Mouse (Mus musculus) spleen, embryonic (tissue): ENCODE results near the gene Myh9.
"Not testable (repeated sequence)": the region's sequence is repeated elsewhere in the genome, so short reads cannot be mapped to it uniquely, and the experiment has no call there.

ENCODE experiments used
- CTCF ChIA-PET: fragments of 350-600 bp; sonication (Branson Sonifier 250); formaldehyde crosslinking; loops from one replicate; lab custom pipeline; 2022; lab: Charles Lee

Gene Myh9

DNA sequence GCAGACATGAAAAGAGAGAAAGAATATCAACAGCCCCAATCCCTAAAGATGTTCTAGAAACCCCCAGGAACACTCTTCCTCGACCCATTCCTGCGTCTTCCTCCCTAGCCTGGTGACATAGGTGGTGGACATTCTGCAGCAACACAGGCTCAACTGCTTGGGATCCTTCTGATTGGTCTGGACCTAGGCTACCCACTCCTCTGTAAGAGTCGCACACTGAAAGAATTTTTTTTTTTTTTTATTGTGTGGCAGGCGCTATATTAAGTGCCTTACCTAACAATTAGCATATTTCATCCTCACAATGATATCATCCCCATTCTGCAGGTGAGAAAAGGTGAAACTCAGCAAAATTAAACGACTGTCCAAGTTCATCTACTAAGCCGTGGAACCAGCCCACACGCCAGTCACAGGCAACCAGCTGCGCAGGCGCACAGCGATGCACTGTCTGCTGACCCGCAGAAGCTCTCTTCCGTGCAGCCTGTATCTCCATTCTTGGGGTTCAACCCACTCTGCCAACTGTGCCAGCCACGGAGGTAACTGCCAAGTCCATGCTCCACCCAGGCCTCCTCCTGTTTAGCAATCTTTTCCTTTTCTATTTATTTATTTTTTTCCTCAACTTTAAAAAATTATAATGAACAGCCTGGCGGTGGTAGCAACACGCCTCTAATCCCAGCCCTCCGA is 3.1 kb upstream of the Myh9 start:
- CTCF ChIA-PET = interaction anchor here (0.6 kb wide), 1 partner anchor 620 kb away, joined by 7 read pairs; no protein-coding TSS in a partner anchor

DNA sequence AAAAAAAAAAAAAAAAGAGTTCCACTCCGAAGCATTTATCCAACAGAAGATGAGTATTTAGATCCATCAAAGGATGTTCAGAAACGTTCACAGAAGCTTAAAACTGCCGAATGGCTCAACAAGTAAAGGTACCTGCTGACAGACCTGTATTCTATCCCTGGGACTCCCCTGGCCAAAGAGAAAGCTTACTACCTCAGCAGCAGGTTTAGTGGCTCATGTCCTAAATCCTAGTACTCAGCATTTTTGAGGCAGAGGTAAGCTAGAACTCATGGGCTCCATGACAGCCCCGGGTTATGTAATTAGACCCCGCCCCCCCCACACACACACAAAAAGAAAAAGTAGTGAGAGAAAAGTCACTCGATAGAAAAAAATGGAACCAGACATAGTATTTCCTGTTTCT is 2.1 kb upstream of the Myh9 start:
- CTCF ChIA-PET = interaction anchor here (0.6 kb wide), 1 partner anchor 50 kb away, joined by 3 read pairs; no protein-coding TSS in a partner anchor

DNA sequence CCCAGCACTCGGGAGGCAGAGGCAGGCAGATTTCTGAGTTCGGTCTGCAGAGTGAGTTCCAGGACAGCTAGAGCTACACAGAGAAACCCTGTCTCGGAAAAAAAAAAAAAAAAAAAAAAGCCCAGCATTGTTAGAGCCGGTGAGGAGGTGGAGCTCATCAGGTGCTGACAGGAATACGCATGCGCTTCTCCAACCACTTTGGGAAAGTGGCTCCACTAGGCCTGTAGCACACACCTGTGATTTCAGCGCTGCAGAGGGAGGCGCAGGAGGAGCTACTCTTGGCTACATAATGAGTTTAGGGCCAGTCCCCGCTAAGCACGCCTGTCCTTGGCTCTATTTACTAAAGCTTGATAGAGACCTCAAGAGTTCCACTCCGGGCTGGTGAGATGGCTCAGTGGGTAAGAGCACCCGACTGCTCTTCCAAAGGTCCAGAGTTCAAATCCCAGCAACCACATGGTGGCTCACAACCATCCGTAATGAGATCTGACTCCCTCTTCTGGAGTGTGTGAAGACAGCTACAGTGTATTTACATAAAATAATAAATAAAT is 1.6 kb upstream of the Myh9 start:
- CTCF ChIA-PET = not testable (repeated sequence)

DNA sequence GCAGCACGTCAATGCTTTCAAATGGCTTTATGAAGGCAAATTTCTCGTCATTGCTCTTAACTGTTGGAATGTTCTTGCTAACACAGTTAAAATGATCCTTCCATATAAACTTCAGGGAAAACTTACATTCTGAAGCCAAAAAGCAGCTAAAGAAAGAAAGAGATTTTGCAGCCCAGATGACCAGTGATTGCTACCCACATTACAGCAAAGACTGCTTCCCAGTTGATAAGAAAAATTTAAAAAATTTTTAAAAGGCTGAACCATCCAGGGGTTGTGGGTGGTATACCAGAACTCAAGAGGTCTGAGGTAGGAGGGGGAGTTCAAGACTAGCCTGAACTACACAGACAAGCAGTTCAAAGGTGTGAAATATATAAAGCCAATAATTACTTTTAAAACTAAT is 1.1 kb upstream of the Myh9 start:
- CTCF ChIA-PET = interaction anchor here (0.8 kb wide), 1 partner anchor 9 kb away, joined by 6 read pairs; no protein-coding TSS in a partner anchor

DNA sequence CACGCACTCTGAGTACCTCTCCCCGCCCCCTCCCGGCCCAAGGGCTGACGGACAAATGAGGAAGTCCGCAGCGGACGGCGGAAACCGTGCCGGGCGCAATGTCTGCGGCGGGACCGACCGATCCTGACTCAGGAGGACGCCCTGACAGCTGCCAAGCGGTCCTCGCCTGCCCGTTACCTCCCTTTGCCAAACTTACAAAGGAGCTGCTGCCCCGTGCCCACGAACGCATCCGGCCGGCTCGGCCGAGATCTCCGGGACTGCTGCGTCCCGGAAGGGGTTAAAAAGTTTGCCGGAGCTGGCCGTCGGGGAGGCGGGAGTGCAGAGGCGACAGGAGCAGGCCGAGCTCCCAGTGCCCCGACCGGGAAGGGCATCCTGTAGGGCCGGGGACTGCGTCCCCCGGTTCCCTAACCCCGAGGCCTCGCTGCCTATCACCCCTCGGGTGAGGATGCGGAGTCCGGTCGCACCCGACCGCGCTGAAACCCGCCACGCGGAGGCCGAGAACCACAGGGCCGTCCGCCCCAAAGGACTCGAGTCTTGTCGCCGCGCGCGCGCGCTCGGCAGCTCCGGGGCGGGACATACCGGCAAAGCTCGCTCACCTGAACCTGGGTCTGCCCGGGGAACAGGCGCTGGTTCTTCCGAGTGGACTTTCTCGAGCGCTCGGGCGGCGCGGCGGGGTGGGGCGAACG is 471 bp downstream of the Myh9 start:
- CTCF ChIA-PET = no interaction called here

- CTCF ChIA-PET = interaction anchor here (0.5 to 0.6 kb wide), 2 partner anchors 10 to 80 kb away, joined by 3 to 10 read pairs; no protein-coding TSS in a partner anchor
Observed at GRCm38 (mm10) chr15:77840450-77841360, 1.3 kb downstream of the Myh9 start.

GRCm38 (mm10) chr15:77839529-77840286 is 2.3 kb downstream of the Myh9 start:
- CTCF ChIA-PET = interaction anchor here (0.5 to 0.6 kb wide), 2 partner anchors 11 to 79 kb away, joined by 3 to 10 read pairs; no protein-coding TSS in a partner anchor

- CTCF ChIA-PET = no interaction called here
Observed at GRCm38 (mm10) chr15:77838530-77839387, 3.2 kb downstream of the Myh9 start.

GRCm38 (mm10) chr15:77837444-77838117 is 4.4 kb downstream of the Myh9 start:
- CTCF ChIA-PET = interaction anchor here (0.6 kb wide), 1 partner anchor 15 kb away, joined by 4 read pairs; no protein-coding TSS in a partner anchor

GRCm38 (mm10) chr15:77836692-77837443 is 5.1 kb downstream of the Myh9 start:
- CTCF ChIA-PET = interaction anchor here (0.6 to 1.0 kb wide), 3 partner anchors 11 to 46 kb away, joined by 4 to 7 read pairs (median 5); no protein-coding TSS in a partner anchor

DNA sequence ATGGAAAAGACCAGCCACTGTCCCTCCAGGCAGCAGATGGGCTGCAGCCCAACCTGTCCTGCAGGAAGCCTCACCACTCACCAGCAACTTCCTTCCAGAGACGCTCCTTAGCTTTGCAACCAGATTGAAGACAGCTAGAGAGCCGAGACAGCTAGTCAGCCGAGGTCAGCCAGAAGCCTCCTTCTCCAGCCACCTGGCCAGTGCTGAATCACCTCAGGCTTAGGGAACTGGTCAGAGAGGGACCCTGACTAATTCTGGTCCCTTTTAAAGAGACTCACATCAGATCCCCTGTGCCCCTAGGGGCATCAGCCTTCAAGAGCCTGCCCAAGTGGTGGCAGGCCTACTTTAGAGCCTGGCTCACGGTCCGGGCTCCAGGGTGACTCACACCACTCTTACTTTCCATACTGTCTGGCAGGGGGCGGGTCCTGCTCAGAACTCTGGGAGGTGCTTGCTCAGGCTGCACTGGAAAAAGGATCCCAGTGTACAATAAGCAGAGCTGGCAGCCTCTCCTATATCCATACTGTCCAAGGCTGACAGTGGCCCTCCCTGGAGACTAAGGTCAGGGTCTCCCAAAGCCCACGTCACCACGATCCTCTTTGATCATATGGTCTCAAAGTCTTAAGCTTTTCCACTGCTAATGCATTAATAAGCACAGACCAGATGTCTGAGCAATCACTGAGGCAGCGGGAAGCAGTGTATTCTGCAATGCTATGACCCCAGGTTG is 5.9 kb downstream of the Myh9 start:
- CTCF ChIA-PET = interaction anchor here (0.6 to 1.0 kb wide), 3 partner anchors 10 to 45 kb away, joined by 4 to 7 read pairs (median 5); no protein-coding TSS in a partner anchor

- CTCF ChIA-PET = interaction anchor here (0.6 to 0.8 kb wide), 2 partner anchors 59 to 98 kb away, joined by 3 to 9 read pairs; no protein-coding TSS in a partner anchor
Observed at GRCm38 (mm10) chr15:77834336-77835268, 7.4 kb downstream of the Myh9 start.

- CTCF ChIA-PET = no interaction called here
Observed at GRCm38 (mm10) chr15:77833731-77834130, 8.2 kb downstream of the Myh9 start.

GRCm38 (mm10) chr15:77833083-77833482 is 8.9 kb downstream of the Myh9 start:
- CTCF ChIA-PET = interaction anchor here (0.6 to 1.2 kb wide), 3 partner anchors 52 to 79 kb away, joined by 4 to 5 read pairs (median 4); no protein-coding TSS in a partner anchor

DNA sequence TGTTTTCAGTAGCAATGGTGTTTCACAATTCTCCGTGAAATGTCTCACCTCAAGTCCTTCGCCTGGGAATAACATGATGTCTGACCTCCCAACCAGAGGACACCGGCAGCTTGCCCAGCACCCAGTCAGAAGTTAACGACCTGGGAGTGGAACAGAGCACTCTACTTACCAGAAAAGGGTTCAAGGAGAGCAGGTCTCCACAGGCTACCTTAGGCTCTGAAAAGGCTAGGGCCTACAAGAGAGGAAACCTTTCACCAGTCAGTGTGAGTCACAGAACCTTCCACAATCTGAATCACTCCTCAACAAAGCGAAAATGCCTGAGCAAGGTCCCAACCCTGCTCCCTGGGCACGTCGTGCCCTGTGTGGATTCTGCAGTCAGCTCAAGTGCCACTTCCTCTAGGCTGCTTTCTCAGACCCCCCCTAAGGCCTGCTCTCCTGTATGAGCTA is 9.5 kb downstream of the Myh9 start:
- CTCF ChIA-PET = interaction anchor here (0.6 to 1.2 kb wide), 2 partner anchors 51 to 78 kb away, joined by 4 read pairs; no protein-coding TSS in a partner anchor
